Mouse (Mus musculus): Measurements from ENCODE around the gene Adgb. TPM values are rescaled to one million over a fixed set of nuclear protein-coding genes. Genes with fewer than 3 reads are reported as not detected.
A peak's percentile ranks its signal among the peaks of the same experiment; 100 is the strongest.
"Not testable (repeated sequence)": the region's sequence is repeated elsewhere in the genome, so short reads cannot be mapped to it uniquely, and the experiment has no call there.

The Adgb gene
- not detected for total RNA-seq (2021)
- long read RNA-seq, experiment 1, result 0 reads
- long read RNA-seq, experiment 2, result 0 reads

GRCm38 (mm10) chr10:10471961-10472610, at the start of gene Adgb:
TSS of gene Adgb (minus strand) at chr10:10472326.
- peak; percentile 76 for DNase-seq

GRCm38 (mm10) chr10:10480139-10480538, 8.0 kb upstream of the Adgb start:
- DNase-seq, result no peak

- not testable (repeated sequence) for DNase-seq
Measured at GRCm38 (mm10) chr10:10477429-10477828, 5.3 kb upstream of the Adgb start.

GRCm38 (mm10) chr10:10476956-10477355, 4.8 kb upstream of the Adgb start:
- no peak for DNase-seq

GRCm38 (mm10) chr10:10476549-10476948, 4.4 kb upstream of the Adgb start:
- DNase-seq, result no peak

GRCm38 (mm10) chr10:10468699-10469547, 3.2 kb downstream of the Adgb start:
- DNase-seq, result no peak

- no peak for DNase-seq
Measured at GRCm38 (mm10) chr10:10460113-10460512, 12.0 kb downstream of the Adgb start.

GRCm38 (mm10) chr10:10456991-10457390, 15.1 kb downstream of the Adgb start:
- peak; percentile 10 for DNase-seq

- DNase-seq, result no peak
Measured at GRCm38 (mm10) chr10:10449067-10449466, 23.1 kb downstream of the Adgb start.

- no peak for DNase-seq
Measured at GRCm38 (mm10) chr10:10444841-10445466, 27.2 kb downstream of the Adgb start.

GRCm38 (mm10) chr10:10443558-10443957, 28.6 kb downstream of the Adgb start:
- DNase-seq, result no peak

GRCm38 (mm10) chr10:10435014-10435413, 37.1 kb downstream of the Adgb start:
- no peak for DNase-seq

GRCm38 (mm10) chr10:10429635-10430034, 42.5 kb downstream of the Adgb start:
- no peak for DNase-seq

GRCm38 (mm10) chr10:10429032-10429431, 43.1 kb downstream of the Adgb start:
- DNase-seq, result no peak

GRCm38 (mm10) chr10:10424383-10424782, 47.7 kb downstream of the Adgb start:
- DNase-seq, result no peak

- no peak for DNase-seq
Measured at GRCm38 (mm10) chr10:10411046-10411445, 61.1 kb downstream of the Adgb start.

GRCm38 (mm10) chr10:10408166-10408565, 64.0 kb downstream of the Adgb start:
- no peak for DNase-seq

GRCm38 (mm10) chr10:10395784-10396481, 76.2 kb downstream of the Adgb start:
- DNase-seq, result no peak

- no peak for DNase-seq
Measured at GRCm38 (mm10) chr10:10374629-10375028, 97.5 kb downstream of the Adgb start.

GRCm38 (mm10) chr10:10364025-10364424, 108.1 kb downstream of the Adgb start:
- no peak for DNase-seq

- DNase-seq, result no peak
Measured at GRCm38 (mm10) chr10:10355605-10356227, 116.4 kb downstream of the Adgb start.

GRCm38 (mm10) chr10:10352184-10352583, 119.9 kb downstream of the Adgb start:
- DNase-seq, result no peak

All from gastrocnemius, postnatal 25 days (tissue).